Mouse (Mus musculus): ENCODE results near the gene Ifitm5. TPM values are rescaled to one million over a fixed set of nuclear protein-coding genes. Genes with fewer than 3 reads are reported as not detected.

The Ifitm5 gene
- total RNA-seq, 4 experiments from 2014 or later, result not detected

- DNase-seq (ENCODE audit: low spot score in 2 of 2), result peak in 1 of 2 experiments; percentile 50
Measured at GRCm38 (mm10) chr7:140941222-140942051, 8.7 kb downstream of the Ifitm5 start, which contains the start of gene Pgghg. Gene Pgghg, plus strand, starts transcription at chr7:140941391.

GRCm38 (mm10) chr7:140939669-140940171 is 10.4 kb downstream of the Ifitm5 start:
- no peak for DNase-seq (ENCODE audit: low spot score in 2 of 2)

GRCm38 (mm10) chr7:140938896-140939295 is 11.2 kb downstream of the Ifitm5 start:
- no peak for DNase-seq (ENCODE audit: low spot score in 2 of 2)

GRCm38 (mm10) chr7:140938436-140938835 is 11.7 kb downstream of the Ifitm5 start:
- DNase-seq (ENCODE audit: low spot score in 2 of 2), result no peak

GRCm38 (mm10) chr7:140927181-140927580 is 22.9 kb downstream of the Ifitm5 start:
- DNase-seq (ENCODE audit: low spot score in 2 of 2), result no peak

- no peak for DNase-seq (ENCODE audit: low spot score in 2 of 2)
Measured at GRCm38 (mm10) chr7:140923070-140923775, 26.9 kb downstream of the Ifitm5 start.

GRCm38 (mm10) chr7:140922398-140923069 is 27.6 kb downstream of the Ifitm5 start:
- DNase-seq (ENCODE audit: low spot score in 2 of 2), result peak in 1 of 2 experiments; percentile 28

GRCm38 (mm10) chr7:140921225-140921975 is 28.7 kb downstream of the Ifitm5 start:
- no peak for DNase-seq (ENCODE audit: low spot score in 2 of 2)

- DNase-seq (ENCODE audit: low spot score in 2 of 2), result no peak
Measured at GRCm38 (mm10) chr7:140920418-140921029, 29.6 kb downstream of the Ifitm5 start, which contains the start of gene Nlrp6. Gene Nlrp6, plus strand, starts transcription at chr7:140920902.

GRCm38 (mm10) chr7:140919911-140920310 is 30.2 kb downstream of the Ifitm5 start:
- DNase-seq (ENCODE audit: low spot score in 2 of 2), result no peak

- no peak for DNase-seq (ENCODE audit: low spot score in 2 of 2)
Measured at GRCm38 (mm10) chr7:140914031-140914690, 35.9 kb downstream of the Ifitm5 start.

- no peak for DNase-seq (ENCODE audit: low spot score in 2 of 2)
Measured at GRCm38 (mm10) chr7:140912846-140913482, 37.1 kb downstream of the Ifitm5 start.

- no peak for DNase-seq (ENCODE audit: low spot score in 2 of 2)
Measured at GRCm38 (mm10) chr7:140912293-140912692, 37.8 kb downstream of the Ifitm5 start.

GRCm38 (mm10) chr7:140908634-140909107 is 41.4 kb downstream of the Ifitm5 start:
- peak; percentile 47 to 63 for DNase-seq (ENCODE audit: low spot score in 2 of 2)

GRCm38 (mm10) chr7:140908181-140908580 is 41.9 kb downstream of the Ifitm5 start:
- DNase-seq (ENCODE audit: low spot score in 2 of 2), result no peak

GRCm38 (mm10) chr7:140907697-140908096 is 42.4 kb downstream of the Ifitm5 start:
- DNase-seq (ENCODE audit: low spot score in 2 of 2), result no peak

GRCm38 (mm10) chr7:140907131-140907530 is 43.0 kb downstream of the Ifitm5 start:
- no peak for DNase-seq (ENCODE audit: low spot score in 2 of 2)

GRCm38 (mm10) chr7:140905642-140906081 is 44.4 kb downstream of the Ifitm5 start:
- no peak for DNase-seq (ENCODE audit: low spot score in 2 of 2)

GRCm38 (mm10) chr7:140903212-140903611 is 46.9 kb downstream of the Ifitm5 start:
- DNase-seq (ENCODE audit: low spot score in 2 of 2), result peak in 1 of 2 experiments; percentile 76
